Mouse (Mus musculus) C2C12 (cell line): Measurements from ENCODE around the gene Bmpr1a.

Source experiments
- CEBPB ChIP-seq: IDR thresholded peaks from one replicate; pipeline ENCODE4 v1.6.1; 2011; ENCODE audit warnings: low read depth, mild to moderate bottlenecking, control low read depth, moderate library complexity
- CTCF ChIP-seq: IDR thresholded peaks from one replicate; pipeline ENCODE4 v1.5.1; 2011; ENCODE audit not compliant: control insufficient read depth, insufficient read depth, insufficient read length
- FOSL1 ChIP-seq: IDR thresholded peaks from one replicate; pipeline ENCODE4 v1.8.0; 2011; ENCODE audit warnings: mild to moderate bottlenecking, low read length; ENCODE audit not compliant: poor library complexity, insufficient read depth, severe bottlenecking
- MAX ChIP-seq: IDR thresholded peaks from one replicate; pipeline ENCODE4 v1.6.1; 2011; ENCODE audit warnings: mild to moderate bottlenecking, control low read depth
- MYOD1 ChIP-seq: IDR thresholded peaks from one replicate; pipeline ENCODE4 v1.6.1; 2011; ENCODE audit warnings: low read depth; ENCODE audit not compliant: control insufficient read depth, insufficient read length
- MYOG ChIP-seq: IDR thresholded peaks from one replicate; pipeline ENCODE4 v1.6.1; 2011; ENCODE audit not compliant: control insufficient read depth, insufficient read length; ENCODE audit errors: extremely low read depth
- USF1 ChIP-seq: IDR thresholded peaks from one replicate; pipeline ENCODE4 v1.6.1; 2011; ENCODE audit warnings: low read depth, mild to moderate bottlenecking, control low read depth, moderate library complexity

- no peak for TF ChIP-seq CTCF
- TF ChIP-seq USF1, result no peak
- TF ChIP-seq MYOG, result no peak
- no peak for TF ChIP-seq MAX
- TF ChIP-seq MYOD1, result no peak
- TF ChIP-seq CEBPB, result no peak
- no peak for TF ChIP-seq FOSL1
Observed at GRCm38 (mm10) chr14:34504377-34504776, 1.2 kb upstream of the Bmpr1a start.
